Mouse (Mus musculus): ENCODE results near the gene Ltc4s.

- TF ChIP-seq CTCF (IDR thresholded peaks at IDR 0.05; ENCODE audit: control insufficient read depth, insufficient read depth, insufficient replicate concordance, low read depth, low read length) (no peak), POLR2A (IDR thresholded peaks at IDR 0.05; ENCODE audit: control insufficient read depth, low read depth, low read length) (no peak)
Measured at GRCm38 (mm10) chr11:50225611-50226378, 12.6 kb downstream of the Ltc4s start.

Measured in testis, adult 2 months (tissue).